Mouse (Mus musculus) embryonic stem cell, embryonic (primary cell): ENCODE measurements around the gene Fitm2.

Experiments
- CTCF ChIA-PET, 4 experiments: fragments of 300-600 bp in 2 of 4; fragments of 350-600 bp in 2 of 4; sonication (Branson Sonifier 250); formaldehyde crosslinking; loops; one replicate each; lab custom pipeline; 2022; ENCODE audit warnings: inconsistent platforms in 2 of 4; lab: Charles Lee
- POLR2A ChIA-PET, 4 experiments: fragments of 300-600 bp in 2 of 4; fragments of 350-600 bp in 2 of 4; sonication (Branson Sonifier 250); formaldehyde crosslinking; loops; one replicate each; lab custom pipeline; 2022; ENCODE audit warnings: antibody characterized with exemption in 4 of 4, inconsistent platforms in 1 of 4; lab: Charles Lee

Gene Fitm2

GRCm38 (mm10) chr2:163472466-163472851 lies at the start of gene Fitm2:
Gene Fitm2 (minus strand): TSS chr2:163472629.
- POLR2A ChIA-PET, result interaction anchor here (0.5 to 4.1 kb wide), 34 partner anchors 9 to 599 kb away, joined by 3 to 54 read pairs (median 4); partner anchors contain the start of genes Kcnk15 (in 1 of the 4), Srsf6 (in 1 of the 4) and Tomm34 (in 1 of the 4)
- CTCF ChIA-PET, result interaction anchor here (0.5 to 3.4 kb wide), 63 partner anchors 8 to 917 kb away, joined by 3 to 45 read pairs (median 5); partner anchors contain the start of genes Oser1 (in 2 of the 4), Gdap1l1 (in 1 of the 4), R3hdml (in 1 of the 4) and Ttpal (in 1 of the 4)

- CTCF ChIA-PET, result interaction anchor here in 1 of 4 experiments (3.0 kb wide), 1 partner anchor 27 kb away, joined by 9 read pairs; no protein-coding TSS in a partner anchor
- POLR2A ChIA-PET, result no interaction called here
Measured at GRCm38 (mm10) chr2:163506300-163507004, 34.0 kb upstream of the Fitm2 start, which contains the start of gene Hnf4a. Gene Hnf4a (plus strand): TSS chr2:163506808.

DNA sequence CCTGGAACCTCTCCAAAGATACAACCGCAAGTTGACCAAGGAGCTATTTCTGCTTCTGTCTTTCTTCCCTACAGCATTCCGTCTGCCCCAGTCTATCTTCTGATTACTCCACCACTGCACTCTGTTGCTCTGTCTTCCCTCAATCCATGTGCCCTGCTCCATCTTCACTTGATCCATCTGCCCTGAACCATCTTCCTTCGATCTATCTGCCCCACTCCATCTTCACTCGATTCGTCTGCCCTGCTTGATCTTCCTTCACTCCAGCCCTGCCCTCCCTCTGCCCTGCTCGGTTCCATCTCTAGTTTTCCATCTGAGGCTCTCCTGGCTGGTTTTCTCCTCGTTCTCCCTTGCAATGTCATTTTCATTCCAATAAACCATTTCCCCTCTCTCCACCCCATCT lies 30.8 kb upstream of the Fitm2 start:
- ChIA-PET CTCF (interaction anchor here in 2 of 4 experiments (0.7 to 1.4 kb wide), 4 partner anchors 23 to 35 kb away, joined by 3 to 6 read pairs (median 4); partner anchors contain the start of gene Fitm2 (in 1 of the 2)), POLR2A (interaction anchor here in 2 of 4 experiments (0.7 to 1.2 kb wide), 4 partner anchors 9 to 84 kb away, joined by 3 to 5 read pairs (median 5); no protein-coding TSS in a partner anchor)

- ChIA-PET POLR2A (interaction anchor here in 2 of 4 experiments (0.6 to 1.2 kb wide), 5 partner anchors 8 to 207 kb away, joined by 3 to 5 read pairs (median 5); no protein-coding TSS in a partner anchor), CTCF (interaction anchor here in 2 of 4 experiments (0.6 to 1.4 kb wide), 4 partner anchors 22 to 33 kb away, joined by 3 to 6 read pairs (median 4); partner anchors contain the start of gene Fitm2 (in 1 of the 2))
Measured at GRCm38 (mm10) chr2:163502219-163502618, 29.8 kb upstream of the Fitm2 start.

GRCm38 (mm10) chr2:163494456-163494855 lies 22.0 kb upstream of the Fitm2 start:
- POLR2A ChIA-PET, result interaction anchor here in 2 of 4 experiments (0.8 to 3.6 kb wide), 5 partner anchors 8 to 78 kb away, joined by 3 to 20 read pairs (median 4); no protein-coding TSS in a partner anchor
- CTCF ChIA-PET, result interaction anchor here in 2 of 4 experiments (1.2 to 6.9 kb wide), 2 partner anchors 14 to 22 kb away, joined by 4 to 63 read pairs (median 8); partner anchors contain the start of gene Fitm2 (in 2 of the 2)

DNA sequence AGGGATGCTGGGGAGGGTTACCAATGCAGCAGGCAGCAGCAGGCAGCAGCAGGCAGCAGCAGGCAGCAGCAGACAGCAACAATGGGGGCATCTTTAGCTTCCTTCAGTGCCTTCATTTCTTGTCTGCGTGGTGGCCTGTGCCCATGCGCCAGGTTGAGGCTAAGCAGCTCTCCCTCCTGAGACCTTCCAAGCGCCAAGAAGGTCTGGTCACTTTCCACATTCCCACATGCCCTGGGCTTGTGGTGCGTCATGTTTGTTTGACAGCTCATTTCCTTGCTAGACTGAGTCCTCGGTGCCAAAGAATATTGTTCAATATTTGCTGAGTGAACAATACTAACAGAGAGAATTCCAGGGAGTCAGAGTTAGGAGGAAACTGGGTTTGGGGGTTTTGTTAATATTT lies 21.5 kb upstream of the Fitm2 start:
- CTCF ChIA-PET, result interaction anchor here (0.9 to 6.9 kb wide), 7 partner anchors 13 to 41 kb away, joined by 3 to 63 read pairs (median 5); partner anchors contain the start of gene Fitm2 (in 3 of the 4)
- POLR2A ChIA-PET, result interaction anchor here in 3 of 4 experiments (0.7 to 3.6 kb wide), 11 partner anchors 9 to 78 kb away, joined by 3 to 20 read pairs (median 5); partner anchors contain the start of gene Fitm2 (in 1 of the 3)

DNA sequence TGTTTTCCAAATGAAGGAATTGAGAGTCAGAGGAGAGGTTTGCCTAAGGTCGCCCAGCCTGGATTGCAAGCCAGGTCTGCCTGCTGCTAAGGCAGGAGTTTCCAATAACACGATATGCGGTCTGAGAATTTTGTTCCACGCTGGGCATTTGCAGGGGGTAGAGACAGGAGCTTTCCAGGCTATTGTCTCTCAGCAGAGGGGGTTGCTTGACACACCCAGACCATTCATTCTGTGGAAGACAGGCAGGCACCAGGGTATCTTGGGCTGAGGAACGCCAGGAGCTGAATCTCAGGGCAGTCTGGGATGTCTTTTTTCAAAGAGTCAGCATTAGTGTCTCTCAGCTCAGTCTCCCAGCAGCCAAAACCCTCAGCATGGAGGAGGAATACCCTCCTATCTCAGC lies 20.6 kb upstream of the Fitm2 start:
- CTCF ChIA-PET, result interaction anchor here (0.7 to 6.9 kb wide), 11 partner anchors 12 to 94 kb away, joined by 3 to 63 read pairs (median 5); partner anchors contain the start of gene Fitm2 (in 3 of the 4)
- POLR2A ChIA-PET, result interaction anchor here (0.6 to 3.6 kb wide), 12 partner anchors 8 to 208 kb away, joined by 3 to 20 read pairs (median 6); partner anchors contain the start of gene Fitm2 (in 1 of the 4)

- ChIA-PET POLR2A (interaction anchor here in 3 of 4 experiments (0.6 to 3.6 kb wide), 5 partner anchors 10 to 25 kb away, joined by 3 to 20 read pairs (median 7); no protein-coding TSS in a partner anchor), CTCF (interaction anchor here in 3 of 4 experiments (1.0 to 6.9 kb wide), 5 partner anchors 11 to 43 kb away, joined by 5 to 63 read pairs (median 5); partner anchors contain the start of gene Fitm2 (in 1 of the 3))
Measured at GRCm38 (mm10) chr2:163492018-163492417, 19.6 kb upstream of the Fitm2 start, which contains the start of gene R3hdml. Gene R3hdml (plus strand): TSS chr2:163492318.

DNA sequence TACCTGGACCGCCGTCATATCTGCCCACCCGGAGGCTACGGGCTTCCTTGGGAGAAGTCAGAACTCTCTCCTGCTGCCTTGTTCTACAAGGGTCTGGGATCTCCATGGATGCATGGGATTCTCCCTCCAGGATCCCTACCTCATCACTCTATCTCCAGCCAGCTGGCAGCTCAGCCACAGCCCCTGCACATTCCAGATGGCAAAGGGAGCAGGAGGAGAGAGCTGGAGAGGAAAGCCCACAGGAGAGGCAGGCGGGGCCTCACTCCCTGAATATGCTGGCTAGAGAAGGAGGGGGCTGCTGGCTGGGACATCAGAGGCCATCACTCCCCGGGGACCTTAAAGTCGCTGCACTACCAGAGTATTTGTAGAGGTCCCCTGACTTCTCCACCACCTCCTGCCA lies 18.9 kb upstream of the Fitm2 start:
- CTCF ChIA-PET, result interaction anchor here in 3 of 4 experiments (1.0 to 6.9 kb wide), 4 partner anchors 10 to 19 kb away, joined by 3 to 63 read pairs (median 6); partner anchors contain the start of gene Fitm2 (in 1 of the 3)
- POLR2A ChIA-PET, result interaction anchor here in 1 of 4 experiments (0.5 to 1.5 kb wide), 3 partner anchors 10 to 111 kb away, joined by 3 to 4 read pairs (median 3); no protein-coding TSS in a partner anchor

DNA sequence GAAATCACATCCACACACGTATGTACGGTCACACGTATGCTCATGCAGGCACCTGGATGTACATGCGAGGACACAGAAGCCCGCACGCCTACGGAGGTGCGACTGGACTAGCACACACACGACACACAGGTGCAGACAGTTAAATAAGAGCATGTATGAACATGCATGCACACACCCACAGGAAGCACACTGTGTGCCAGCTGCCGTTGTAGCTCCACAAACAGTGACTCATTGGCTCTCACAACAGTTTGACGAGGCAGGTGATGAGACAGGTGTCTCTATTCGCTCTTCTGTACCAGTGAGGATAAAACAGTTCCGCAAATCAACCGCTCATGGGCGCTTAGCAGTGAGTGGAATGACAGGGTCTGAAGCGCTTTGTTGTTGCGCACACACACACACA lies 18.2 kb upstream of the Fitm2 start:
- ChIA-PET CTCF (interaction anchor here in 2 of 4 experiments (0.6 to 6.9 kb wide), 4 partner anchors 9 to 18 kb away, joined by 3 to 63 read pairs (median 6); partner anchors contain the start of gene Fitm2 (in 1 of the 2)), POLR2A (interaction anchor here in 1 of 4 experiments (0.5 to 1.6 kb wide), 6 partner anchors 9 to 196 kb away, joined by 3 to 5 read pairs (median 3); no protein-coding TSS in a partner anchor)

GRCm38 (mm10) chr2:163489725-163490291 lies 17.4 kb upstream of the Fitm2 start:
- ChIA-PET POLR2A (interaction anchor here in 2 of 4 experiments (0.5 to 1.6 kb wide), 6 partner anchors 9 to 447 kb away, joined by 3 to 6 read pairs (median 4); no protein-coding TSS in a partner anchor), CTCF (interaction anchor here in 3 of 4 experiments (0.6 to 6.9 kb wide), 4 partner anchors 9 to 348 kb away, joined by 3 to 63 read pairs (median 6); no protein-coding TSS in a partner anchor)

GRCm38 (mm10) chr2:163487360-163487759 lies 14.9 kb upstream of the Fitm2 start:
- ChIA-PET CTCF (no interaction called here), POLR2A (interaction anchor here in 1 of 4 experiments (0.6 kb wide), 1 partner anchor 48 kb away, joined by 3 read pairs; no protein-coding TSS in a partner anchor)

- POLR2A ChIA-PET, result interaction anchor here (0.6 to 4.6 kb wide), 22 partner anchors 9 to 430 kb away, joined by 3 to 20 read pairs (median 5); partner anchors contain the start of genes Fitm2 (in 3 of the 4) and R3hdml (in 2 of the 4)
- CTCF ChIA-PET, result interaction anchor here (0.6 to 5.2 kb wide), 45 partner anchors 9 to 908 kb away, joined by 3 to 63 read pairs (median 5); partner anchors contain the start of genes Fitm2 (in 4 of the 4) and R3hdml (in 1 of the 4)
Measured at GRCm38 (mm10) chr2:163481539-163482029, 9.2 kb upstream of the Fitm2 start.

DNA sequence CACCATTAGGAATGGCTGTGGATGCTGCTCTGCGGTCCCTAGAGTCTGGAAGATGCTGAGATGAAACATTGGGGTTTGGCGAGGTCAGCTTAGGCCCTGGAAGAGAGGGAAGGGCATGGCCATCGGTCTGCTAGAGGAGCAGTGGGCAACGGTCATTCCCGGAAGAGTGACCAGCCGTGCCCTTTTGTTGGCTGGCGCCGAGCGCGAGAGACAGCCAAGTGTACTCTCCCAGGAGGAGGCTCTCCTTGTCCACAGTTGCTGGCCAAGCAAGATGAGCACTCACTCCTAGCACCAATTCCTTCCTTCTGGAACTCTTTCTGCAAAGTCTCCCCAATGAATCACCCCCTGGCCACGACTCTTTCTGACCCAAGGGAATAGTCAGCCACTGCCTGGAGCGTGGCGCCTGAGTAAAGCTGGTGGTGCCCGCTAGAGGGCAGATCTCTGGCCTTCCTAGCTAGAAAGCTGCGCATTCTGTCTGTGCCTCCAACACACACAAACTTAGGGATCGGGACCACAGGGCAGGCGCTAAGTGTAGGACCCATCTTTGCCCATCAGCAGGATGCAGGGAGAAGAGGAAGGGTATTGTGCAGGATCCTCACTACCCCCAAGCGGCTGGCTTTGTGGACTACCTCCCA lies 7.9 kb upstream of the Fitm2 start:
- ChIA-PET POLR2A (interaction anchor here (0.5 to 4.6 kb wide), 20 partner anchors 8 to 391 kb away, joined by 3 to 20 read pairs (median 5); partner anchors contain the start of genes Fitm2 (in 2 of the 4), R3hdml (in 2 of the 4), Gdap1l1 (in 1 of the 4) and Serinc3 (in 1 of the 4)), CTCF (interaction anchor here (0.6 to 5.2 kb wide), 63 partner anchors 8 to 1113 kb away, joined by 3 to 63 read pairs (median 6); partner anchors contain the start of genes Fitm2 (in 4 of the 4), Eppin (in 1 of the 4), Hnf4a (in 1 of the 4) and Oser1 (in 1 of the 4))

GRCm38 (mm10) chr2:163471710-163472465 lies 541 bp downstream of the Fitm2 start:
- POLR2A ChIA-PET, result interaction anchor here (0.5 to 4.1 kb wide), 32 partner anchors 9 to 941 kb away, joined by 3 to 54 read pairs (median 4); partner anchors contain the start of genes Kcnk15 (in 1 of the 4), Srsf6 (in 1 of the 4) and Tomm34 (in 1 of the 4)

More at GRCm38 (mm10) chr2:163471710-163472465, 541 bp downstream of the Fitm2 start:
- CTCF ChIA-PET, result interaction anchor here (0.5 to 3.4 kb wide), 62 partner anchors 8 to 678 kb away, joined by 3 to 45 read pairs (median 5); partner anchors contain the start of genes Oser1 (in 2 of the 4), Gdap1l1 (in 1 of the 4), R3hdml (in 1 of the 4) and Ttpal (in 1 of the 4)
